Mouse (Mus musculus): ENCODE results near the gene Cntrl. TPM values are rescaled to one million over a fixed set of nuclear protein-coding genes. Genes with fewer than 3 reads are reported as not detected.

The Cntrl gene
- polyA plus RNA-seq, 2 experiments = 8.0 to 12.0 TPM

DNA sequence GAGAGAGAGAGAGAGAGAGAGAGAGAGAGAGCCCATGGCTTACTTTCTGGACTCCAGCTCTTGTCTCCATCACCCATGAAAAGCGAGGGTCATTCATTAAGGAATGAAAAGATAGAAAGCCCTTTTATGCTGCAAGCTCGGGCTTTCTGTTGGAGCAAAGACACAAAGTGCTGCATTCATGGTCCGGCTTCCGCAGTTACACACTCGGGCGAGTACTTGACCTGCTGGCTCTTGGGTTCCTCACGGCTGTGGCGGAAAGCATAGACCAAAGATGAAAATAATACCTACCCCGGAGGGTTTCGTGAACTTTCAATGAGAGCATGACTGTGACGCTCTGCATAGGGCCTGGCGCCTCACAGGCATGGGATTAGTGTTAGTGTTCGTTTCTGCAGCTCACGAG is 106.1 kb downstream of the Cntrl start:
- ATAC-seq (ENCODE audit: insufficient read depth) = no peak

GRCm38 (mm10) chr2:35216701-35217100 is 107.4 kb downstream of the Cntrl start:
- no peak for ATAC-seq (ENCODE audit: insufficient read depth)
- H3K27me3 ChIP-seq (ENCODE audit: control insufficient read depth, insufficient read depth, low read length) = no peaks in the 10 kb centered on the region
- H3K36me3 ChIP-seq (replicated peaks; ENCODE audit: control insufficient read depth, insufficient read depth, low read depth) = no peaks in the 10 kb centered on the region
- no peaks in the 10 kb centered on the region for H3K9me3 ChIP-seq (ENCODE audit: control insufficient read depth, low read length)
- DNase-seq (ENCODE audit: low read depth in 3 of 3, low spot score in 3 of 3) = no peak
- peaks cover 7 to 14% of the 10 kb centered on the region in 2 experiments for H3K4me1 ChIP-seq (replicated peaks; ENCODE audit: control insufficient read depth in 2 of 2, insufficient read depth in 2 of 2, low read length in 1 of 2)
- no peak for TF ChIP-seq CTCF (IDR thresholded peaks at IDR 0.05; ENCODE audit: low read depth)
- no peak for TF ChIP-seq EP300 (IDR thresholded peaks at IDR 0.05; ENCODE audit: low read depth)
- 56% methylated on average over 2 of the region's 2 CpGs for WGBS (ENCODE audit: insufficient replicate concordance)
- H3K4me2 ChIP-seq (ENCODE audit: low read depth) = no peak overlapping the region
- no peak overlapping the region for H3K27ac ChIP-seq
- no peak overlapping the region for H3K4me3 ChIP-seq (ENCODE audit: insufficient read depth in 1 of 2, low read depth in 2 of 2, low read length in 2 of 2)
- H3K9ac ChIP-seq (replicated peaks) = no peak overlapping the region

More for the DNA sequence above, 106.1 kb downstream of the Cntrl start:
- Histone ChIP-seq H3K27me3 (ENCODE audit: control insufficient read depth, insufficient read depth, low read length) (no peaks in the 10 kb centered on the region), H3K36me3 (replicated peaks; ENCODE audit: control insufficient read depth, insufficient read depth, low read depth) (no peaks in the 10 kb centered on the region), H3K4me1 (replicated peaks; ENCODE audit: control insufficient read depth in 2 of 2, insufficient read depth in 2 of 2, low read length in 1 of 2) (peaks cover 7 to 14% of the 10 kb centered on the region in 2 experiments), H3K27ac (no peak overlapping the region), H3K9me3 (ENCODE audit: control insufficient read depth, low read length) (no peaks in the 10 kb centered on the region), H3K4me2 (ENCODE audit: low read depth) (no peak overlapping the region), H3K4me3 (ENCODE audit: insufficient read depth in 1 of 2, low read depth in 2 of 2, low read length in 2 of 2) (no peak overlapping the region), H3K9ac (replicated peaks) (no peak overlapping the region)
- 76% methylated on average over 14 of the region's 14 CpGs for WGBS (ENCODE audit: insufficient replicate concordance)
- no peak for DNase-seq (ENCODE audit: low read depth in 3 of 3, low spot score in 3 of 3)
- no peak for TF ChIP-seq CTCF (IDR thresholded peaks at IDR 0.05; ENCODE audit: low read depth)

DNA sequence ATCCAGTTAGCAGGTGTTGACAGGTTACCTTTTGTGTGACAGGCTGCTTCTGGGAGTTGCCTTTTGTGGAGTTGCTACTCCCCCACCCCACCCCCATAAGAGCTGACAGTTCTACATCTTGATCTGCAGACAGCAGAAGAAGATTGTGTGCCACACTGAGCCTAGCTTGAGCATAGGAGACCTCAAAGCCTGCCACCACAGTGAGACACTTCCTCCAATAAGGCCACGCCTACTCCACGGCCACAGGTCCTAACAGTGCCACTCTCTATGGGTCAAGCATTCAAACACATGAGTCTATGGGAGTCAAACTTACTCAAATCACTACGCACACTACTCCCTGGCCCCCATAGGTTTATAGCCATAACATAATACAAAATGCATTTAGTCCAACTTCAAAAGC is 109.4 kb downstream of the Cntrl start:
- no peak for ATAC-seq (ENCODE audit: insufficient read depth)
- Histone ChIP-seq H3K4me2 (ENCODE audit: low read depth) (no peak overlapping the region), H3K36me3 (replicated peaks; ENCODE audit: control insufficient read depth, insufficient read depth, low read depth) (no peaks in the 10 kb centered on the region), H3K9ac (replicated peaks) (no peak overlapping the region), H3K4me3 (ENCODE audit: insufficient read depth in 1 of 2, low read depth in 2 of 2, low read length in 2 of 2) (no peak overlapping the region), H3K4me1 (replicated peaks; ENCODE audit: control insufficient read depth in 2 of 2, insufficient read depth in 2 of 2, low read length in 1 of 2) (peaks cover under 1 to 5% of the 10 kb centered on the region in 2 experiments), H3K9me3 (ENCODE audit: control insufficient read depth, low read length) (no peaks in the 10 kb centered on the region), H3K27ac (no peak overlapping the region), H3K27me3 (ENCODE audit: control insufficient read depth, insufficient read depth, low read length) (no peaks in the 10 kb centered on the region)
- TF ChIP-seq EP300 (IDR thresholded peaks at IDR 0.05; ENCODE audit: low read depth) = no peak
- TF ChIP-seq CTCF (IDR thresholded peaks at IDR 0.05; ENCODE audit: low read depth) = no peak
- WGBS (ENCODE audit: insufficient replicate concordance) = 75% methylated on average over 3 of the region's 3 CpGs
- no peak for DNase-seq (ENCODE audit: low read depth in 3 of 3, low spot score in 3 of 3)

- ATAC-seq (ENCODE audit: insufficient read depth) = no peak
- no peak for DNase-seq (ENCODE audit: low read depth in 3 of 3, low spot score in 3 of 3)
- H3K4me3 ChIP-seq (ENCODE audit: insufficient read depth in 1 of 2, low read depth in 2 of 2, low read length in 2 of 2) = no peak overlapping the region
- no peaks in the 10 kb centered on the region for H3K27me3 ChIP-seq (ENCODE audit: control insufficient read depth, insufficient read depth, low read length)
- H3K4me1 ChIP-seq (replicated peaks; ENCODE audit: control insufficient read depth in 2 of 2, insufficient read depth in 2 of 2, low read length in 1 of 2) = no peaks in the 10 kb centered on the region
- no peak for TF ChIP-seq CTCF (IDR thresholded peaks at IDR 0.05; ENCODE audit: low read depth)
- no peak for TF ChIP-seq EP300 (IDR thresholded peaks at IDR 0.05; ENCODE audit: low read depth)
- 43% methylated on average over 6 of the region's 6 CpGs for WGBS (ENCODE audit: insufficient replicate concordance)
- no peaks in the 10 kb centered on the region for H3K36me3 ChIP-seq (replicated peaks; ENCODE audit: control insufficient read depth, insufficient read depth, low read depth)
- H3K4me2 ChIP-seq (ENCODE audit: low read depth) = no peak overlapping the region
- no peak overlapping the region for H3K27ac ChIP-seq
- no peak overlapping the region for H3K9ac ChIP-seq (replicated peaks)
- H3K9me3 ChIP-seq (ENCODE audit: control insufficient read depth, low read length) = no peaks in the 10 kb centered on the region
Measured at GRCm38 (mm10) chr2:35222822-35223391, 113.6 kb downstream of the Cntrl start.

DNA sequence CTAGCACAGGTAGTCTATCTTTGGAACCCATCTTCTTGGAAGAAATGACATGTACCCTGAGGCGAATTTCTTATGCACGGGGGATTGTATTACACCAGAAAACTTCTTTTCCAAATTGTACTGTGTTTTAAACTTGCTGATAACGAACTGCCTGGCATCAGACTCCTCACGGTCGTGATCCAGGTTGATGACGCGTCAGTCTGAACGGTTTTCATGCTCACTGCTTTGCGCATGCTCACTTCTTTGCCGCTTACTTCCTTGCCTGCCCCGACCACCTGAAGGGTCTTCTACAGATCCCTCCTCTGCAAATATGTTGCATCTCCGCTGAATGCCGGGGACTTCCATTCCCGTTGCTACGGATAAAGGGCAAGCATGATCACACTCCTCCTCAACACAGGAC is 115.0 kb downstream of the Cntrl start:
- DNase-seq (ENCODE audit: low read depth in 3 of 3, low spot score in 3 of 3) (no peak), ATAC-seq (ENCODE audit: insufficient read depth) (no peak)
- Histone ChIP-seq H3K36me3 (replicated peaks; ENCODE audit: control insufficient read depth, insufficient read depth, low read depth) (no peaks in the 10 kb centered on the region), H3K9me3 (ENCODE audit: control insufficient read depth, low read length) (no peaks in the 10 kb centered on the region), H3K4me2 (ENCODE audit: low read depth) (no peak overlapping the region), H3K4me3 (ENCODE audit: insufficient read depth in 1 of 2, low read depth in 2 of 2, low read length in 2 of 2) (no peak overlapping the region), H3K27me3 (ENCODE audit: control insufficient read depth, insufficient read depth, low read length) (no peaks in the 10 kb centered on the region), H3K9ac (replicated peaks) (no peak overlapping the region), H3K27ac (no peak overlapping the region), H3K4me1 (replicated peaks; ENCODE audit: control insufficient read depth in 2 of 2, insufficient read depth in 2 of 2, low read length in 1 of 2) (no peaks in the 10 kb centered on the region)
- 80% methylated on average over 15 of the region's 15 CpGs for WGBS (ENCODE audit: insufficient replicate concordance)
- TF ChIP-seq CTCF (IDR thresholded peaks at IDR 0.05; ENCODE audit: low read depth) = no peak
- TF ChIP-seq EP300 (IDR thresholded peaks at IDR 0.05; ENCODE audit: low read depth) = no peak
